Mouse (Mus musculus) thymus, postnatal 0 days (tissue): ENCODE measurements around the gene Ccdc105. TPM values are rescaled to one million over a fixed set of nuclear protein-coding genes. Genes with fewer than 3 reads are reported as not detected.

ENCODE experiments used
- DNase-seq: peaks from one replicate; pipeline ENCODE4 v3.0.0-alpha.2; 2015; ENCODE audit warnings: low spot score
- polyA plus RNA-seq: library from polyadenylated mRNA; unstranded; fragments of >200 nt; fragmentation: Nextera tagmentation; extraction: Ambion mirVana; gene quantifications from 2 replicates; pipeline ENCODE4 v1.2.1, GENCODE M21; 2015

Ccdc105 gene
- not detected in 2 replicates for polyA plus RNA-seq

DNA sequence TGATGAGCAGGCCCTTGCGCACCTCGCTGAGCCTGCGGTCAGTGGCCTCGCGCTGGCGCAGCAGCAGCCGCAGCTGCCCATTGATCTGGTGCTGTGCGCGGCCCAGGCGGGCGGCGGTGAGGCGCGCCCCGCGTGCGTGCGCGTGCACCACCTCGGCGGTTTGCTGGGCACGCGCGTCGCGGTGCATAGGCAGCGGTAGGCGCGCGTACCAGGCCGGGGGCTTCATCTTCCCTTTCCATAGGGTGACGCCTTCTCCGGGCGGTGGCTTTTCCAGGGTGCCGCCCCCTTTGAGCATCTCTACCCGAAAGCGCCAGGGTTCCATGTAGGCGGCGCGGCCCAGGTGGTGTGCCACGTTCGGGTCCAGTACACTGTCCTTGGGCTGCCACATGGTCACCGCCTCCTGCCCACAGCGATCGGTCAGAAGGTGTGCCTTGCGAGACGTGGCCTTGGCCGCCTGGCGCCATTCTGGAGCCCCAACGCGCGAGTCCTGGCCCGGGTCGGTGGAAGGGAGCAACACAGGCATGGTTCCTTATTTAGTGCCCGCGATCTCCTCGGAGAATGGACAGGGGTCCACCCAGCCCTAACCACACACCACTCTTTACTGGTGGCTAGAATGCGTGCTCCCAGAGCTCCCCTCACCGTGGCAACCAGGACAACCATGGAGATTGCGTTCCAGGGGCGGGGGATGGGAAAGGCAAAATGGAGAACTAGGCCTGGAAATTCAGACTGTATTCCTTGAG lies at the start of gene Ccdc105:
Gene Ccdc105 (minus strand): TSS at position 614 of the 740 bp plus-strand sequence.
- no peak for DNase-seq

DNA sequence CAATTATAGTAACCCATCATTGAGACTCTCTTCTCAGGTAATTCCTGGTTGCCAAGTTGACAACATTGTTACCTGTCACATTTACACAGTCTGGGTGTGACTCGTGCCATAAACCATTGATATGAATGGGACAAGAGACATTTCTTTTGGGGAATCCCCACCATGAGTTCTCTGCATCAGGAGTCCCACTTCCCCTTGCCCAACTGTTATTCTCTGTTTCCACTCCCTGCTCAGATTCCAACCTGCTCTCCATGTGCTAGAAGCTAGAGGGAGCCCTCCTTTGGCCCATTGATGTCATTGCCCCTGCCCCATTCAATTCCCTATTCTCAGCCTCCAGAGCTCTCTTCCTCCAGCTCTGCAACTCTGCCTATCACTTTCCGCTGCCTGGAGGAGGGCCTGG lies 48.6 kb upstream of the Ccdc105 start:
- DNase-seq: no peak

DNA sequence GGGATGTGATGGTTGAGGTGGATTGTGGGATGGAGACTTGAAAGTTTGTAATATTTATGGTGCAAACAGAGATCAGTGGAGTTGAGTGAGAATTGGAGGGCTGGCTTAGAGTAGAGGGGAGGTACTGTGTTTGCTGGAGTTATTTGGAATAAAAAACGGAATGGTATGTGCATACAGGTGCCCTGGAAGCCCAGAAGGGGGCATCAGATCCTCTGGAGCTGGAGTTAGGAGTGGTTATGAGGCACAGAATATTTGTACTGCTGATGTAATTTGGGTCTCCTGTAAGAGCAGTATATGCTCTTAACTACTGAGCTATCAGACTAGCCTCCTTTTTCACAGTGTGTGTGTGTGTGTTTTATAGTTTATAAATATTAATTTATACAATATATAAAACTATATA lies 37.7 kb upstream of the Ccdc105 start:
- DNase-seq: no peak

DNA sequence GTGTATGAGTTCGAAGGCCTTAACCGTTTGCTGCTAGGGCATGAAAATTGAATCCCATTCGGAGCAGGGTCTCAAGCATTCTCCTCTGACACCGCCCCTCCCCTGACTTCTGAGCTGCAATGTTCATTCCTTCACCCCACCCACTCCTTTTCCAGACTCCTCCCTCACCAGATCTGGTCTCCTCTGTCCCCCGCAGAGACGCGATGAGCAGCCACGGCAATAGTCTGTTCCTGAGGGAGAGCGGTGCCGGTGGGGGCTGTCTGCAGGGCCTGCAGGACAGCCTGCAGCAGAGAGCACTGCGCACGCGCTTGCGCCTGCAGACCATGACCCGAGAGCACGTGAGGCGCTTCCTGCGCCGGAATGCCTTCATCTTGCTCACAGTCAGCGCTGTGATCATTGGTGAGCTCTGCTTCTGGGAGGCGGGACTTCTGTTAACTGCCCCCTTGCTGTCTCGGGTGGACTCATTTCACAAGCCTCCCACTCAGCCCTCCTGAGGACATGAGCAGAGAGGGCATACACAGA lies 34.8 kb upstream of the Ccdc105 start:
- DNase-seq: peak; percentile 1

DNA sequence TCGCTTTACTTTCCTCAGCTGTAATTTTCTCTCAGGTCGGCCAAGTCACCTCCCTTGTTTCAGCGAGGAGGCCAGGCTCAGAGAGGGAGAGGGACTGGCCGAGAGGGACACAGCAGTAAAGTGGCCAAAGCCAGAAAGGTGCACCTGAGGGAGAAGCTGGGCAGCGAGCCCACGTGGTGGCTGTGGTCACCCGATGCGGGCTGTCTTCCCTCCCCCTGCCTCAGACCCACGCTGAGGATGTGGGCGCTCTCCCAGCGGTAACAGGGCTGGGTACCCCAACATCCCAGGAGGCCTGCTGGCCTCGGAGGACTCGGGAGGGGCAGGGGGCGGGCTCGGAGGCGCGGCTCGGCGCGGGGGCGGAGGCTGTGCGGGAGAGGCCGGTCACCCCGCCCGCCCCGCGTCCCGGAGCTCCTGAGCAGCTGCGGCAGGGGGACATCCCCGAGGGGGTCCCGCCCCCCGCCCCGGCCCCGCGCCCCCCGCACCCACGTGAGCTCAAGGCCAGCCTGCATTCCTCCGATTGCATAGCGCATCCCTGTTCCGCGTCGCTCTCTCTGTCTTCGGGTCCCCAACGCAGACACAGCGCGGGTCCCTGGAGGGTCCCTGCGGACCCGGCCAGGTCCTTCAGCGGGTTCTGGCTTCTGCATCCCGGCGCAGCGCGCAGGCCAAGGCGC lies 27.3 kb upstream of the Ccdc105 start, which contains the start of gene Slc1a6:
Gene Slc1a6 (plus strand): TSS at position 516 of the 671 bp plus-strand sequence.
- DNase-seq: no peak

DNA sequence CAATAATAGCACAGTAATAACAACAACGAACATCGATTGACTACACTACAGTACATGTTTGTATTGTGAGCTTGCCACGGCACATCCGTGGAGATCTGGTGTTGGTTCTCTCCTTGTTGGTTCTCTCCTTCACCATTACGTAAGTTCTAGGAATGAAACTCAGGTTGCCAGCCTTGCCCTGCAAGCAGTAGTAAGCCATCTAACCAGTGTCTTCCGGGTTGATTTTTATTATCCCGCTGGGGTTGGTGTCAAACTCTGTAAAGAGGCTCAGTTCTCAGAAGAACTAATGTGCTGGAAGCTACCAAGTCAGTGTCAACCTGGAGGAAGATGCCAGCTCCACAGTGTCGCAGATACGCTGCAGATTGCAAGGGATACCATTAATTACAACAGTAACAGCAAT lies 26.7 kb upstream of the Ccdc105 start:
- no peak for DNase-seq

DNA sequence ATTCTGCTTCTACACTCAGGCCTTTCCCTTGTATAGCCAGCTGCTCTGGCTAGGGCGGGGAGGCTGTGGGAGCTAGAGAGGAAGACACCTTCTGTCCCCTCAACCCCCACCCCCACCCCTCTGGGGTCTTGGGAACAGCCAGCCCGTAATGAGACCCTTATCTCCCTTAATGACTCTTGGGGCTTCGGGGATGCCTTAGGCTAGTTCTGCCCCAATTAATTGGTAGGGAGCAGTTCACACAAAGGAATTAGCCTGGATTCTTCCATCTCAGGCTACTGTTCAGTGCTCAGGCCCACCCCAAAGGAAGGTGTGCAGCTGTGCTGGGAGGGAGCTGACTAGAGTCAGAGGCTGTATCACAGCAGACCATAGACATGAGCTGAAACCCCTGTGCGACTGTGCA lies 23.0 kb upstream of the Ccdc105 start:
- DNase-seq: no peak

DNA sequence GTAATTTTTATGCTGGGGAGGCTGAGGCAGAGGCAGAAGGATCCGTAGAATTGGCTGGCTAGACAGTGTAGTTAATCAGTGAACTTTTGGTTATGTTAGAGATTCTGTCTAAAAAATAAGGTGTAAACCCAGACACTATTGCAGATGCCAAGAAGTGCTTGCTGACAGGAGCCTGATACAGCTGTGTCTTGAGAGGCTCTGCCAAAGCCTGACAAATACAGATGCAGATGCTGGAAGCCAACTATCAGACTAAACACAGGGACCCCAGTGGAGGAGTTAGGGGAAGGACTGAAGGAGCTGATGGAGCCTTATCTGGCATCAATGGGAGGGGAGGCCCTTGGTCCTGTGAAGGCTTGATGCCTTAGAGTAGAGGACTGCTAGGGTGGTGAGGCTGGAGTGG lies 12.7 kb upstream of the Ccdc105 start:
- no peak for DNase-seq

DNA sequence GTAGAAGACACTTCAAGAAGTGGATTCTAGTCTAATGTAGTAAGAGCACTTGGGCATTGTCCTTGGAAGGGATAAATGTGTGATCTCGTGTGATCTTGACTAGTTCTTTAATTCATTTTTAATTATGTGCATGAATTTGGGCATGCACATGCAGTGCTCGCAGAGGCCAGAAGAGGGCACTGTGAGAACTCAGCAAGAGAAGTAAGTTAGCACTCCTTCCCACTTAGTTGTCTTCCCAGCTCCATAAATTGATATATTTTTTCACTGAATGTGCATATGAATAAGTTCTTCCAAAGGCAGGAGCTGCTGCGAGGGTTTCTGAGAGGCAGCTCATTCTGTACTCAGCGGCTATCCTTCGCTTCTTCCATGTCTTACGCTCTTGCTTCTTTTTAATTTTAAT lies 3.2 kb upstream of the Ccdc105 start:
- DNase-seq: peak; percentile 34

DNA sequence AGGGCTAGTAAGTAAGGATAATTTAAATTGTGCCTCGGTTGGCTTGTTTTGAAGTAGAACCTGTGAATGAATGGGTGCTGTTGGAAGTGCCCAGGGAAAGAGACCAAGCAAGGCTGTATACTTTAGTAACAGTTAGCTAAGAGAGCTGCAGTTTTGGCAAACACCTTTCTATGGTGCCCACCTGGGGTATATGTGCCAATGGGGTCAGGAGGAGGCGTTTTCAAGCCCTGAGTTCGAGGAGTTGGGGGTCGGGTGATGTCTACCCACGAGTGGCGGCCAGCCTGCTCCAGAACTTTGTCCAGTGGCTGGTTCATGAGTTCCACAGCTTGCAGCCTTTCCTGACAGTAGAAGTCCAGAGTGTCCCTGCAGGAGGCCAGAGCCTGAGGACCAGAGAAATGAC lies 3.9 kb downstream of the Ccdc105 start:
- no peak for DNase-seq

DNA sequence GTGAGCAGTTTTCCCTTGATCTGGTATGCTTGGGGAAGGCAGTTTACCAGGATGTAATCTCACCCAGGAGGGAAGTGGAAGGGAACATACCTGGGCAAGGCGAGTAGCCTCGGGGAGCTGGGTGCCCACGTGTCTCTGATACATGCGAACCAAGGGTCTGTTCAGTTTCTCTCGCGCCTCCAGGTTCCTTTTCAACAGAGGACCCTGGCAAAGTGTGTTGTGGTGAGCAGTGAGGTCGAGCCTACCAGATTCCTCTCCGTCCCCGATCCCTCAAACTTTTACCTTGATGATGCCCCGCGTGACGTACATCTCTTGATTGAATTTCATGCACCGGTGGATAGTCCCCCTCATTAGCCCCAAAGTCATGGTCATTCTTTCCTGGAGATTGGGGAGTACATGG lies 4.7 kb downstream of the Ccdc105 start:
- DNase-seq: no peak

DNA sequence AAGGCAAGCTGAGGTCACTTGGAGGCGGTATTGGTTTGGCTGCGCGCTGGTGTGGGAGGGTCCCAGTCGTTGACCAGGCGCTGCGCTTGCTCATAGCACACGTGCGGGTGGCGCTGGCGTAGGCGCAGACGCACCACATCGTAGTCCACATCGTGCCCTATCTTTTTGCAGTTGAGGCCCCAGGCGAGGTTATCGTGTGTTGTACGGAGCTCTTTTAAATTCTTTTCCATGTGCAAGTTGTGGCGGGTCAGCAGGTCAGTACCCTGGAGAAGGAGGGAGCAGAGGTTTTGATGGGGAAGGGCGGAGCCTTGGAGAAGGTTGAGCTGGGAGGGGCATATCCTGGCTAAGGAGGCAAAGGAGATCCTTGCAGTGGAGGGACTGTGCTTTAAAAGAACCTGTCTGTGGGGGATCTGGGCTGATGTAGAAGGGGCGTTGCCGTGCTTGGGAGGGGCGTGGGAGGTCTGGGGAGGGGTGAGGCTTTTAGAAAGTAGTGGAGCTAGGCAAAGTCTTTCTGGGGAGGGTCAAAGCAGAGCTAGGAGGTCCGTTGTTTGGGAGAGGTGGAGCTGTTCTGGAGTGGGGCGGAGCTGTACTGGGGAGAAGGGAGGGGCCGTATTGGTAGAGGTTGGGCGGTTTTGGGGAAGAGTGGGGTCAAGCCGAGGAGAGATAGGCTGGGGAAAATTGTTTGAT lies 5.7 kb downstream of the Ccdc105 start:
- DNase-seq: no peak

DNA sequence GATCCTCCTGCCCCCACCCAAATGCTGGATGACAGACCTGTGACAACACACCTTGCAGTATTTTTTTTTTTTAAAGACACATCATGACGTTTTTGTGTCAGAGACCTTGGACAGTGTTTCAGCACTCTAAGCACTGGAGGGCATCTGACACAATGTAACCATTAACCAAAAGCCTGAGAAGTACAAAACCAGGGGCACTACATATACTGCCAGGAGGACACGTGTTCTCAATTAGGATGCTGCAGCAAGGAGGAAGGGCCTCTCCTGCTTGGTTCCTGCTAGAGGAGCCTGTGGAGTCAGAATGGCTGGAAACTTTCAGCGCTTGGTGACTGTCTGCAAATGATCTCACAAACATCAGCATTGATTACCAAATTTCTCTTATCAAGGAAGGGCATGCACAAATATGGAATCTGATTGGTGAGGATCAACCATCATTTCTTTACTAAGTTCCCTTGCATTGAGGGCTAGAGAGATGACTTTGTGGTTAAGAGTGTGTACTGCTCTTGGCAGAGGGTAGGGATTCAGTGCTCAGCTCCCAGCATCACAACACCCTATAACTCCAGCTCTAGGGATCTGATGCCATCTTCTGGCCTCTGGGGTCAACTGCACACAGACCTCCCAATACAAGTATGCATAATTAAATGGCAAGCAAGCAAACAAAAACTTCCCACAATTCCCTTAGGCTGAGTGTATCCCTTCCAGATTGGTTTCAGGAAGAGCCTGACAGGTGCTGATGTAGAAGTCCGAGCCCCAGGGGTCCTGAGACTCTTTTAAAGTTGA lies 7.2 kb downstream of the Ccdc105 start:
- no peak for DNase-seq

DNA sequence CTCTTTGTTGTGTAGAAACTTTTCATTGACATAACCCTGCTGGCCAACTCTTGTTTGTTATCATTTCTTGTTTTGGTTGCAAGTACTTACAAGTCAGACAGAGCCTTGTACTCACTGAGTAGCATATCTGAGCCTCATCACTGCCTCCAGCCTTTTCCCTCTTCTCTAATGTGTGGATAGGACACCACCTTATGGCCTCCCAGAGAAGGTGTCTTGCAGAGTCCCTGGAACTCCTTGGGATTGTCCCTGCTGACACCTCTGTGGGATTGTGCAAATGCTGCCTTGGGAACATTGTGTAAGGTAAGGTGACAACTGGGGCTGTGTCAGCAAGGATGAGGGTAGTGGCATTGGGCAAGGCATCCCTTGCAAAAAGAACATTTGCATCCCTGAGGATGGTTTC lies 9.1 kb downstream of the Ccdc105 start:
- no peak for DNase-seq

DNA sequence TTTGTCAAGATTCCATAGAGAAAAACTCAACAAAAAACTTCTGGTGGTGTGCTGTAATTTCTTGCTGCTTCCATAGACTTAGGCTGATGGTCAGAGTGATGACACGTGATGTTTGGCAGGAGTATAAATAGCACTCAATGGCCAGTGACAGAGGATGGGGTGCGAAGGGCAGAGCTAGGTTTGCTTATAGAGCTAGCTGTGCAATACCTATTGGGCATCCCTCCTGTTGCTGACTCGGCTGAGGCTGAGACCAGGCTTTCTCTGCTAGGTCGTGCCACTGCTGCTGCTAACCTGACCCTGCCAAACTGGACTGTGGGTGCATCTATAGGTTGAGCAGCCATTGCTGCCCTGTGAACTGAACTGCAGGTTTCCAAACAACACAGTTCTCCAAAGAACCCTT lies 13.0 kb downstream of the Ccdc105 start:
- no peak for DNase-seq

DNA sequence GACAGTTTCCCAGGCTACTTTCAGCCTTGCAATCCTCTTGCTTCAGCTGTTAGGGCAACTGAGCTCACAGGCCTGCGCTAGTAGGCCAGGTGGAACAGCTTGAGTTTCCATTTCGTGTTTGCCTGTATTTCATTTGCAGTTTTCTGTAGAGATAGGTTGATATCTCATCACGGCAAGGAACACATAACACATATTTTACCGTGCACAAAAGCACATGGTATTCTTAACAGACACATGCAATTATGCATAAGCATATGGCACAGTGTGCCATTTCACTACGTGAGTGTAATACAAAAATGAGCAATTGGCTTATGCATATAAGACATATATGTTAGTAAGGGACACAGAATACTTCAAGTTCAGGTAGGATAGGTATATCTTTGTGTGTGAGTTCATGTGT lies 25.0 kb downstream of the Ccdc105 start:
- no peak for DNase-seq

DNA sequence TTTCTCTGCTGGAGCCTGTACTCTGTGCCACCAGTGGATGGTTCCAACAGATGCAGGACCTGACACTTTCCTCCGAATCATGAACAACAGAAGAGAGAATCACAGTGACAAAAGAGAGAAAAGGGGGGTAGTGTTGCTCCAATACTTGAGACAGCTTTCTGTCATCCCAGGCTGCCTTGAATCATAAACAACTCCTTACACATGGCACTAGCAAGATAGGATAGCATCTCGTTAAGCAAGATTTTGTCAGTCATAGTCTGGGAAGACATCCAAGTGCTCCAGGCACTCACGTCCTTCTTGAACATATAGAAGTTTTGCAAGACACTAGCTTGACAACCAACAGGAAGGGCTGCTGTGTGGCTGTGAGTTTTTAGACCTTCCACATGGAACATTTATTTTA lies 25.8 kb downstream of the Ccdc105 start:
- no peak for DNase-seq

DNA sequence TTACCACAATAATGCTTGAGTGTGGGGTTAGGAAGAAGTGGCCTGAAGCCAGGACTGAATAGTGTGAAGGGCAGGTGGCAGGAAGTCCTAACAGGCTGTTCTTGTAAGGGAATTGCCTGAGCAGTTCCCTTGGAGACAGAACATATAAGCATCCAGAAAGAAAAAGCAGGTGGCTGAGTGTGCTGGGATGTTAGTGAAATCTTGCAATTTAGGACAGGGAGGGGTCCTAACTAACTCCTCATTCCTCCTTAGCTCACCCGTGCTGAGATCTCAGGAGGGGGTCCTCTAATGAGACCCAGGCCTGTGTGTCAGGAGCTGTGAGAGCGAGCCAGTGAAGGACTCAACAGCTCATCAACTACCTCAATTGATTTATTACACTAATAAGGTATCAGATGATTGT lies 29.4 kb downstream of the Ccdc105 start:
- DNase-seq: no peak

DNA sequence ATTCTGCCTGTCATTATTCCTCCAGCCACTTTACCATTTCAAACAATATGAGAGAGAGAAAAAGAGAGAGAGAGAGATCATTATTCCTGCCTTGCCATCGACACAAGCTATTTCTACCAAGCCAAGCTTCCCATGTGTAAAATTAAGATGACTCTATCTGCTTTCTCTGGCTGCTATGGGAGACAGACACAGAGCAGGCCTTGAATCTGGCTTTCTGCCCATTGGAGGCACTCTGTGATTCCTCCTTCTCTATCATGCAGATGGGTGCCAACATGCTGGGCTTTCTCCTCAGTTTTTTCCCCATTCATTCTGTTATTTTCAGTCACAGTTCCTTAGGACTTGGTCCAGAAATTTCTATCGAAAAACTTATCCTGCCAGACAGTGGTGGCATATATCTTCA lies 30.2 kb downstream of the Ccdc105 start:
- no peak for DNase-seq

DNA sequence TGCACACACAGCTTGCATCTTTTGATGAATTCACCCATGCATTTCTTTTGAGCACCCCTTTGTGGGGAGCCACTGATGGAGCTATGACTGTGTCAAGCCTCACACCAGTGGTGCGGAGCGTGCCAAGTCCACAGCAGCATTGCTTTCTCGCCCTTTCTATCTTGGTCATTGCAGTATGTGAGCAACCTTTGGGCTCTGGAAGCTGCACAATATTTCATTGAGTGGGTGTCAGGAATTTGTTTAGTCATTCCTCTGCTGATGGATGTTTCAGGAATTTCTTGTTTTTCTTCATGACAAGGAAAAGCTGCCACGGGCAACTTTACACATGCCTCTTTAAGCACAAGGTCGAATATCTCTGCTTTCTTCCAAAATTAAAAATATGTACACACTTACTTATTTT lies 30.8 kb downstream of the Ccdc105 start:
- DNase-seq: no peak

DNA sequence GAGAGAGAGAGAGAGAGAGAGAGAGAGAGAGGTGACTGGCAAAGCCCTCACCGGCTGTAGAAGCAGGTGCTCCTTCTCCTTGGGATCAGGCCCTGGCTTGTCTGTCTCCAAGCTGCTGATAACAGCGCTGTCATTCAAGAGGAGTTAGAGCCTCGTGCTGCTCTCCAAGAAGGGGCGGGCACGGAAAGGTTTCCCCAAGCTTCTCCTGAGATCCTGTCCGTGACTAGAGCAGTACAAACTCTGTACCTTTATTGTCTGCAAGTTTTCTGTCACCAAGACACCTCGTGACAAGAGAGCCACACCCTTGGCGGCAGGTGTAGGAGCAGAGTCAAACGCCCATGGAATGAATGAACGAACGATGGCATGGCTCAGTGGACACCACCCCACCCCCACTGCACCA lies 34.8 kb downstream of the Ccdc105 start, which contains the start of gene Casp14:
Gene Casp14 (minus strand): TSS at position 239 of the 400 bp plus-strand sequence.
- no peak for DNase-seq
